Mouse (Mus musculus): ENCODE results near the gene Gm9045.
A peak's percentile ranks its signal among the peaks of the same experiment; 100 is the strongest.
"Not testable (repeated sequence)": the region's sequence is repeated elsewhere in the genome, so short reads cannot be mapped to it uniquely, and the experiment has no call there.

Gm9045 gene

GRCm38 (mm10) chr10:118337731-118338130 lies at the start of gene Gm9045:
Gene Gm9045, minus strand, starts transcription at chr10:118337831.
- DNase-seq (ENCODE audit: low spot score in 2 of 2): not testable (repeated sequence)

- peak; percentile 91 to 93 for DNase-seq (ENCODE audit: low spot score in 2 of 2)
These were observed 32.8 kb upstream of the Gm9045 start for GRCm38 (mm10) chr10:118370443-118370842.

GRCm38 (mm10) chr10:118369518-118369917 lies 31.9 kb upstream of the Gm9045 start:
- DNase-seq (ENCODE audit: low spot score in 2 of 2): no peak

GRCm38 (mm10) chr10:118354005-118354404 lies 16.4 kb upstream of the Gm9045 start, which contains the start of gene Gm9049:
Gene Gm9049, minus strand, starts transcription at chr10:118354105.
- not testable (repeated sequence) for DNase-seq (ENCODE audit: low spot score in 2 of 2)

- DNase-seq (ENCODE audit: low spot score in 2 of 2): not testable (repeated sequence)
These were observed 10.9 kb upstream of the Gm9045 start, which contains the start of gene Gm9048 for GRCm38 (mm10) chr10:118348579-118348978. Gene Gm9048, minus strand, starts transcription at chr10:118348679.

- DNase-seq (ENCODE audit: low spot score in 2 of 2): not testable (repeated sequence)
These were observed 5.5 kb upstream of the Gm9045 start, which contains the start of gene Gm9046 for GRCm38 (mm10) chr10:118343155-118343554. Gene Gm9046, minus strand, starts transcription at chr10:118343255.

- not testable (repeated sequence) for DNase-seq (ENCODE audit: low spot score in 2 of 2)
These were observed 5.3 kb downstream of the Gm9045 start, which contains the start of gene Gm9044 for GRCm38 (mm10) chr10:118332308-118332707. Gene Gm9044, minus strand, starts transcription at chr10:118332408.

GRCm38 (mm10) chr10:118326869-118327268 lies 10.8 kb downstream of the Gm9045 start, which contains the start of gene Gm9040:
Gene Gm9040, minus strand, starts transcription at chr10:118326969.
- not testable (repeated sequence) for DNase-seq (ENCODE audit: low spot score in 2 of 2)

GRCm38 (mm10) chr10:118319024-118319423 lies 18.6 kb downstream of the Gm9045 start:
- DNase-seq (ENCODE audit: low spot score in 2 of 2): no peak

GRCm38 (mm10) chr10:118302133-118302532 lies 35.5 kb downstream of the Gm9045 start:
- DNase-seq (ENCODE audit: low spot score in 2 of 2): not testable (repeated sequence)

- DNase-seq (ENCODE audit: low spot score in 2 of 2): no peak
These were observed 42.7 kb downstream of the Gm9045 start, which contains the start of gene Iltifb for GRCm38 (mm10) chr10:118294938-118295337. Gene Iltifb, minus strand, starts transcription at chr10:118295038.
